Mouse (Mus musculus): ENCODE data around the gene Olfr1291-ps1. TPM values are rescaled to one million over a fixed set of nuclear protein-coding genes. Genes with fewer than 3 reads are reported as not detected.

The Olfr1291-ps1 gene
- polyA plus RNA-seq (2016; fragmentation: Nextera tagmentation; extraction: Ambion mirVana), result not detected in 2 replicates

- Histone ChIP-seq H3K4me3 (no peak within 1 kb of the TSS), H3K27me3 (ENCODE audit: low read depth, poor library complexity, severe bottlenecking) (no peaks in the 10 kb centered on the region), H3K36me3 (no peaks in the 10 kb centered on the region), H3K9me3 (replicated peaks) (no peaks in the 10 kb centered on the region; the same call in 1 of the 2 replicates), H3K4me1 (no peaks in the 10 kb centered on the region), H3K27ac (replicated peaks) (no peak within 1 kb of the TSS)
- WGBS, result 88% methylated on average over 3 of the region's 3 CpGs
- DNase-seq (ENCODE audit: low spot score), result no peak
Measured at GRCm38 (mm10) chr2:111496880-111497279, at the start of gene Olfr1291-ps1. TSS of gene Olfr1291-ps1 (plus strand) at chr2:111497180.

GRCm38 (mm10) chr2:111448842-111449241 lies 48.1 kb upstream of the Olfr1291-ps1 start, which contains the start of gene Olfr1287:
TSS of gene Olfr1287 (plus strand) at chr2:111449142.
- no peaks in the 10 kb centered on the region; the same call in 1 of the 2 replicates for H3K9me3 ChIP-seq (replicated peaks)
- H3K4me3 ChIP-seq, result no peak within 1 kb of the TSS
- 71% methylated on average over 1 of the region's 1 CpGs for WGBS
- no peak for DNase-seq (ENCODE audit: low spot score)
- no peak within 1 kb of the TSS for H3K27ac ChIP-seq (replicated peaks)
- H3K36me3 ChIP-seq, result no peaks in the 10 kb centered on the region
- H3K27me3 ChIP-seq (ENCODE audit: low read depth, poor library complexity, severe bottlenecking), result no peaks in the 10 kb centered on the region
- H3K4me1 ChIP-seq, result no peaks in the 10 kb centered on the region

GRCm38 (mm10) chr2:111473801-111474200 lies 23.2 kb upstream of the Olfr1291-ps1 start, which contains the start of gene Olfr1288:
TSS of gene Olfr1288 (plus strand) at chr2:111474101.
- Histone ChIP-seq H3K27ac (replicated peaks) (no peak within 1 kb of the TSS), H3K9me3 (replicated peaks) (no peaks in the 10 kb centered on the region), H3K27me3 (ENCODE audit: low read depth, poor library complexity, severe bottlenecking) (no peaks in the 10 kb centered on the region), H3K4me3 (no peak within 1 kb of the TSS), H3K36me3 (no peaks in the 10 kb centered on the region), H3K4me1 (no peaks in the 10 kb centered on the region)
- 90% methylated on average over 1 of the region's 1 CpGs for WGBS
- no peak for DNase-seq (ENCODE audit: low spot score)

- Histone ChIP-seq H3K27me3 (ENCODE audit: low read depth, poor library complexity, severe bottlenecking) (no peaks in the 10 kb centered on the region), H3K4me3 (no peak within 1 kb of the TSS), H3K9me3 (replicated peaks) (no peaks in the 10 kb centered on the region), H3K36me3 (no peaks in the 10 kb centered on the region), H3K27ac (replicated peaks) (no peak within 1 kb of the TSS), H3K4me1 (no peaks in the 10 kb centered on the region)
- DNase-seq (ENCODE audit: low spot score), result no peak
- 88% methylated on average over 1 of the region's 1 CpGs for WGBS
Measured at GRCm38 (mm10) chr2:111480519-111480918, 16.5 kb upstream of the Olfr1291-ps1 start, which contains the start of gene Olfr1289. TSS of gene Olfr1289 (plus strand) at chr2:111480819.

- Histone ChIP-seq H3K27me3 (ENCODE audit: low read depth, poor library complexity, severe bottlenecking) (no peaks in the 10 kb centered on the region), H3K4me1 (no peaks in the 10 kb centered on the region), H3K36me3 (no peaks in the 10 kb centered on the region), H3K4me3 (no peak within 1 kb of the TSS), H3K27ac (replicated peaks) (no peak within 1 kb of the TSS), H3K9me3 (replicated peaks) (no peaks in the 10 kb centered on the region; the same call in 1 of the 2 replicates)
- WGBS, result 86% methylated on average over 5 of the region's 5 CpGs
- DNase-seq (ENCODE audit: low spot score), result no peak
Measured at GRCm38 (mm10) chr2:111493729-111494128, 3.3 kb upstream of the Olfr1291-ps1 start, which contains the start of gene Olfr1290. TSS of gene Olfr1290 (minus strand) at chr2:111493829.

- H3K4me3 ChIP-seq, result no peak overlapping the region
- DNase-seq (ENCODE audit: low spot score), result no peak
- H3K9me3 ChIP-seq (replicated peaks), result peaks cover 9% of the 10 kb centered on the region
- no peaks in the 10 kb centered on the region for H3K36me3 ChIP-seq
- no peaks in the 10 kb centered on the region for H3K4me1 ChIP-seq
- H3K27me3 ChIP-seq (ENCODE audit: low read depth, poor library complexity, severe bottlenecking), result no peaks in the 10 kb centered on the region
- 92% methylated on average over 10 of the region's 10 CpGs for WGBS
- no peak overlapping the region for H3K27ac ChIP-seq (replicated peaks)
Measured at GRCm38 (mm10) chr2:111517451-111517850, 20.5 kb downstream of the Olfr1291-ps1 start.

- no peak for DNase-seq (ENCODE audit: low spot score)
Measured at GRCm38 (mm10) chr2:111524903-111525302, 27.9 kb downstream of the Olfr1291-ps1 start, which contains the start of gene Olfr1293-ps. TSS of gene Olfr1293-ps (plus strand) at chr2:111525203.

GRCm38 (mm10) chr2:111540191-111540590 lies 43.2 kb downstream of the Olfr1291-ps1 start, which contains the start of gene Olfr1294:
TSS of gene Olfr1294 (minus strand) at chr2:111540291.
- Histone ChIP-seq H3K4me1 (no peaks in the 10 kb centered on the region), H3K27ac (replicated peaks) (no peak within 1 kb of the TSS), H3K27me3 (ENCODE audit: low read depth, poor library complexity, severe bottlenecking) (no peaks in the 10 kb centered on the region), H3K9me3 (replicated peaks) (no peaks in the 10 kb centered on the region), H3K36me3 (no peaks in the 10 kb centered on the region), H3K4me3 (no peak within 1 kb of the TSS)
- WGBS, result 62% methylated on average over 1 of the region's 1 CpGs
- DNase-seq (ENCODE audit: low spot score), result no peak

More at GRCm38 (mm10) chr2:111524903-111525302, 27.9 kb downstream of the Olfr1291-ps1 start, which contains the start of gene Olfr1293-ps:
- H3K27me3 ChIP-seq (ENCODE audit: low read depth, poor library complexity, severe bottlenecking), result no peaks in the 10 kb centered on the region
- H3K4me1 ChIP-seq, result no peaks in the 10 kb centered on the region
- 86% methylated on average over 1 of the region's 1 CpGs for WGBS
- H3K36me3 ChIP-seq, result no peaks in the 10 kb centered on the region
- H3K4me3 ChIP-seq, result no peak within 1 kb of the TSS
- H3K9me3 ChIP-seq (replicated peaks), result peaks cover 3% of the 10 kb centered on the region; the same call in 1 of the 2 replicates
- no peak within 1 kb of the TSS for H3K27ac ChIP-seq (replicated peaks)

Other genes starting within 250 kb of the Olfr1291-ps1 start
- gene Olfr1276, start 242.7 kb upstream of the Olfr1291-ps1 start, polyA plus RNA-seq (2016; fragmentation: Nextera tagmentation; extraction: Ambion mirVana), result not detected in 2 replicates
- not detected in 2 replicates for gene Olfr1277, start 223.1 kb upstream of the Olfr1291-ps1 start, polyA plus RNA-seq (2016; fragmentation: Nextera tagmentation; extraction: Ambion mirVana)
- gene Olfr1278, start 207.0 kb upstream of the Olfr1291-ps1 start, polyA plus RNA-seq (2016; fragmentation: Nextera tagmentation; extraction: Ambion mirVana), result not detected in 2 replicates
- not detected in 2 replicates for gene Olfr1279, start 196.5 kb upstream of the Olfr1291-ps1 start, polyA plus RNA-seq (2016; fragmentation: Nextera tagmentation; extraction: Ambion mirVana)
- gene Olfr1280, start 183.2 kb upstream of the Olfr1291-ps1 start, polyA plus RNA-seq (2016; fragmentation: Nextera tagmentation; extraction: Ambion mirVana), result not detected in 2 replicates
- gene Olfr1281, start 170.7 kb upstream of the Olfr1291-ps1 start, polyA plus RNA-seq (2016; fragmentation: Nextera tagmentation; extraction: Ambion mirVana), result not detected in 2 replicates
- gene Olfr1282, start 161.1 kb upstream of the Olfr1291-ps1 start, polyA plus RNA-seq (2016; fragmentation: Nextera tagmentation; extraction: Ambion mirVana), result not detected in 2 replicates
- gene Olfr1283, start 130.4 kb upstream of the Olfr1291-ps1 start, polyA plus RNA-seq (2016; fragmentation: Nextera tagmentation; extraction: Ambion mirVana), result not detected in 2 replicates
- not detected in 2 replicates for gene Olfr1284, start 121.7 kb upstream of the Olfr1291-ps1 start, polyA plus RNA-seq (2016; fragmentation: Nextera tagmentation; extraction: Ambion mirVana)
- not detected in 2 replicates for gene Olfr1286, start 74.1 kb upstream of the Olfr1291-ps1 start, polyA plus RNA-seq (2016; fragmentation: Nextera tagmentation; extraction: Ambion mirVana)
- gene Olfr1287, start 48.0 kb upstream of the Olfr1291-ps1 start, polyA plus RNA-seq (2016; fragmentation: Nextera tagmentation; extraction: Ambion mirVana), result not detected in 2 replicates
- not detected in 2 replicates for gene Olfr1288, start 23.1 kb upstream of the Olfr1291-ps1 start, polyA plus RNA-seq (2016; fragmentation: Nextera tagmentation; extraction: Ambion mirVana)
- gene Olfr1289, start 16.4 kb upstream of the Olfr1291-ps1 start, polyA plus RNA-seq (2016; fragmentation: Nextera tagmentation; extraction: Ambion mirVana), result not detected in 2 replicates
- not detected in 2 replicates for gene Olfr1290, start 3.4 kb upstream of the Olfr1291-ps1 start, polyA plus RNA-seq (2016; fragmentation: Nextera tagmentation; extraction: Ambion mirVana)
- gene Olfr1293-ps, start 28.0 kb downstream of the Olfr1291-ps1 start, polyA plus RNA-seq (2016; fragmentation: Nextera tagmentation; extraction: Ambion mirVana), result not detected in 2 replicates
- not detected in 2 replicates for gene Olfr1294, start 43.1 kb downstream of the Olfr1291-ps1 start, polyA plus RNA-seq (2016; fragmentation: Nextera tagmentation; extraction: Ambion mirVana)
- not detected in 2 replicates for gene Olfr1295, start 72.5 kb downstream of the Olfr1291-ps1 start, polyA plus RNA-seq (2016; fragmentation: Nextera tagmentation; extraction: Ambion mirVana)
- not detected in 2 replicates for gene Olfr1297, start 129.3 kb downstream of the Olfr1291-ps1 start, polyA plus RNA-seq (2016; fragmentation: Nextera tagmentation; extraction: Ambion mirVana)
- gene Olfr1298, start 152.0 kb downstream of the Olfr1291-ps1 start, polyA plus RNA-seq (2016; fragmentation: Nextera tagmentation; extraction: Ambion mirVana), result not detected in 2 replicates
- not detected in 2 replicates for gene Olfr1299, start 164.2 kb downstream of the Olfr1291-ps1 start, polyA plus RNA-seq (2016; fragmentation: Nextera tagmentation; extraction: Ambion mirVana)